Comparison of ENCODE assay signal across 12 mouse cellular contexts in the genomic region with DNA sequence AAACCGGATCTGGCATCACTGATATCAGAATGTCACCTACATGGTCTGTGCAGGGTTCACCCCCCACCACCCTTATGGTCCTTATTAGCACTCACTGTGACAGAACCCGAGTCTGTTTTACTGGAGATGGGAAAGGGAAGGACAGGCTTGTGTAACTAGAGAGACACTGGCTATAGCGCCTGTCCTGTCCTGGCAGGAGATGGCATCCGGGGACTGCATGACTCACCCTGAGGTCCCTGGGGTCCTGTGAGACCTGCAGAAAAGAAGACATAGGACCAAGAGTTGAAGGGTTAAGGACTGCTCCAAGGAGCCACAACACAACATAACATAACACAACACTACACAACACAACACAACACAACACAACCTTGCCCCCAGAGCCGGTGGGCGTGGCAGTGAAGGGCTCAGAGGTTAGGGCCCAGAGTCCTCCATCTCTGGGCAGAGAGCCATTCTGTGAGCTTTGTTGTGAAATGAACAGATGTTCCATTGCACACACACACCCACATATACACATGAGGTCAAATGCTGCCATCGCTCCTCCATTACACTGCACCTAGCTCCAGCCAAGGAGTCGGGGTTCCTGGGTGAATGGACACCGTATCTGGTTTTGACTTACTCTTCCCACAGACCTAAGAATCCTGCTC. TPM values are rescaled to one million over a fixed set of nuclear protein-coding genes. Genes with fewer than 3 reads are reported as not detected.
DNase-seq lines count a peak whose midpoint lies in the region; ATAC-seq and TF ChIP-seq lines count a peak whose summit lies in the region.
"Had no signal": no experiment of that assay in that cellular context is flagged by ENCODE, and none has a peak within 500 bp of the region (broad histone marks: within the 10 kb centered on the region; RNA-seq: fewer than 3 reads in every experiment).

No protein-coding gene starts in this region.

- H3K9me3 ChIP-seq in lung, embryonic 15.5 days = no peaks in the 10 kb centered on the region
- H3K9me3 ChIP-seq in stomach, embryonic 16.5 days (replicated peaks; ENCODE audit: control insufficient read depth, low read length) = no peaks in the 10 kb centered on the region
- H3K9me3 ChIP-seq: limb, embryonic 12.5 days had no signal

- DNase-seq in heart, adult 11 months = peak; percentile 89
- DNase-seq in heart, postnatal 25 days (ENCODE audit: low spot score) = no peak
- peak; percentile 5 for DNase-seq in liver, adult 2 months (ENCODE audit: extremely low read depth, low read depth, low spot score)
- DNase-seq in liver = no peak
- DNase-seq in thymus, postnatal 36 days = no peak
- DNase-seq in spleen, postnatal 4 days (ENCODE audit: low spot score in 2 of 2) = no peak
- DNase-seq: cerebellum, postnatal 10 days; heart, postnatal 10 days had no signal

- intact Hi-C loops in heart, postnatal 25 days (cut with DNase I) = loop anchor here (1.0 to 5.0 kb wide), 4 partner anchors 67 to 273 kb away; no protein-coding TSS in a partner anchor

- H3K27ac ChIP-seq in liver, adult 2 months (replicated peaks; ENCODE audit: insufficient read depth, low read depth, low read length) = no peak overlapping the region
- peak overlapping the region; percentile 77; the same call in 1 of the 2 replicates for H3K27ac ChIP-seq in lung, embryonic 15.5 days
- peak overlapping the region; percentile 58; the same call in 1 of the 2 replicates for H3K27ac ChIP-seq in stomach, embryonic 16.5 days (ENCODE audit: low read length)

- 55% methylated on average over 9 of the region's 9 CpGs for WGBS in liver, adult 2 months
- WGBS in lung, embryonic 15.5 days = 59% methylated on average over 9 of the region's 9 CpGs
- WGBS in stomach, embryonic 16.5 days = 84% methylated on average over 9 of the region's 9 CpGs

- no peaks in the 10 kb centered on the region for H3K27me3 ChIP-seq in liver, adult 2 months (ENCODE audit: control insufficient read depth, insufficient read depth, low read length)
- no peaks in the 10 kb centered on the region for H3K27me3 ChIP-seq in lung, embryonic 15.5 days
- H3K27me3 ChIP-seq in stomach, embryonic 16.5 days (ENCODE audit: control insufficient read depth, insufficient read depth, low read length) = no peaks in the 10 kb centered on the region

- no peaks in the 10 kb centered on the region for H3K79me2 ChIP-seq in liver, adult 2 months (ENCODE audit: control insufficient read depth, insufficient read depth, low read length)

- no peak overlapping the region for H3K4me3 ChIP-seq in liver, adult 2 months (ENCODE audit: insufficient read depth, low read depth, low read length)
- H3K4me3 ChIP-seq in lung, embryonic 15.5 days = no peak overlapping the region
- H3K4me3 ChIP-seq in stomach, embryonic 16.5 days (replicated peaks; ENCODE audit: low read length) = no peak overlapping the region
- H3K4me3 ChIP-seq: limb, embryonic 12.5 days had no signal

- H3K36me3 ChIP-seq in liver, adult 2 months (ENCODE audit: control insufficient read depth, insufficient read depth, low read length) = no peaks in the 10 kb centered on the region
- no peaks in the 10 kb centered on the region for H3K36me3 ChIP-seq in lung, embryonic 15.5 days
- H3K36me3 ChIP-seq in stomach, embryonic 16.5 days (ENCODE audit: control insufficient read depth, insufficient read depth, low read length) = no peaks in the 10 kb centered on the region
- H3K36me3 ChIP-seq: limb, embryonic 12.5 days had no signal

- ATAC-seq in lung, embryonic 15.5 days (ENCODE audit: borderline replicate concordance, extremely low read depth, low FRiP score, low TSS enrichment) = peak; percentile 51
- ATAC-seq in stomach, embryonic 16.5 days (ENCODE audit: insufficient read depth, low FRiP score) = no peak

- TF ChIP-seq CTCF in liver, adult 2 months (IDR thresholded peaks at IDR 0.05; ENCODE audit: low read depth, low read length) = no peak

- no peak overlapping the region for H3K4me2 ChIP-seq in lung, embryonic 15.5 days
- H3K4me2 ChIP-seq in stomach, embryonic 16.5 days (ENCODE audit: low read depth, low read length) = no peak overlapping the region
- H3K4me2 ChIP-seq: limb, embryonic 12.5 days had no signal

- no peak overlapping the region for H3K9ac ChIP-seq in liver, adult 2 months (ENCODE audit: low read depth, low read length)
- no peak overlapping the region for H3K9ac ChIP-seq in lung, embryonic 15.5 days
- peak overlapping the region; percentile 58; the same call in 1 of the 2 replicates for H3K9ac ChIP-seq in stomach, embryonic 16.5 days (ENCODE audit: low read length)

- TF ChIP-seq POLR2A in liver, adult 2 months (IDR thresholded peaks at IDR 0.05; ENCODE audit: extremely low read depth, insufficient read depth, low read length) = no peak

- no peaks in the 10 kb centered on the region for H3K4me1 ChIP-seq in liver, adult 2 months (ENCODE audit: control insufficient read depth, insufficient read depth, low read length)
- H3K4me1 ChIP-seq in lung, embryonic 15.5 days = peaks cover 19% of the 10 kb centered on the region
- H3K4me1 ChIP-seq in stomach, embryonic 16.5 days (ENCODE audit: control insufficient read depth, insufficient read depth, low read length) = peaks cover 21% of the 10 kb centered on the region

RNA-seq across cellular contexts. Expression of a gene that starts 32.0 kb away (rescaled TPM):
- not detected for total RNA-seq in heart, postnatal 25 days (2021)
- total RNA-seq in liver, adult 2 months (2014; rRNA removed) = 0.09 and 0.27 TPM in 2 replicates
- 0.12 and 0.27 TPM in 2 replicates for polyA plus RNA-seq in liver, adult 2 months (2012; rRNA removed)
- 2.2 and 2.4 TPM in 2 replicates for polyA plus RNA-seq in lung, embryonic 15.5 days (2015; fragmentation: Nextera tagmentation; extraction: Ambion mirVana)
- 12.8 and 16.0 TPM in 2 replicates for polyA plus RNA-seq in stomach, embryonic 16.5 days (2015; fragmentation: Nextera tagmentation; extraction: Ambion mirVana)
- total RNA-seq: adrenal gland, adult 18-20 months had no signal

Comparison
In these comparisons a context has a peak if more than half of its experiments do, and no peak if none do; other contexts are left out.
1. DNase-seq: peak in heart, adult 11 months (single experiment) and liver, adult 2 months (single experiment); none in heart, postnatal 25 days (single experiment), liver (single experiment), thymus, postnatal 36 days (0 of 2) and spleen, postnatal 4 days (0 of 2).